Mouse (Mus musculus) thymus, postnatal 10 days (tissue): ENCODE data around the gene Actl6b.
A peak's percentile ranks its signal among the peaks of the same experiment; 100 is the strongest.

ENCODE experiments used
- DNase-seq, 2 experiments: peaks; one replicate each; pipeline ENCODE4 v3.0.0; 2021; ENCODE audit warnings: low spot score in 2 of 2

The Actl6b gene

DNA sequence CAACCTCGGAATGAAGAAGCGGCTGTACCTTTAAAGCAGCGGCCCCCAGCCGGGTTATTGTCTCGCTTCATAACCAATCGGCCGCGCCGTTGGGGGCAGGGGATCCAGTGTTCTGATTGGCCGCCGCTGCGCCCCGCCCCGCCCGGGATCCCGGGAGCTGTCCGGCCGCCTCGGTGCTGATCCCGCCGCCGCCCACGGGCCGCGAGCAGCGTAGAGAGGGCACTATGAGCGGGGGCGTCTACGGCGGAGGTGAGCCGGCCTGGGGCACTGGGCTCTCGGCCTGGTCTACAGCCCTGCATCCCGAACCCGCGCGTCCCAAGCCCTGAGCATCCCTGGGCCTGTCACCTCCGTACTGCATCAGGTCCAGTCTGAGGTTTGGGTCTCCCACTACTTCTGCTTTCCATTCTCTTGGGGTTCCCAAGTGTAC lies at the start of gene Actl6b:
Gene Actl6b (plus strand): TSS at position 107 of the 427 bp plus-strand sequence.
- peak; percentile 51 to 70 for DNase-seq

- DNase-seq = no peak
Observed at GRCm38 (mm10) chr5:137504041-137504440, 49.3 kb upstream of the Actl6b start.

- peak; percentile 59 to 70 for DNase-seq
Observed at GRCm38 (mm10) chr5:137510014-137510501, 43.3 kb upstream of the Actl6b start.

GRCm38 (mm10) chr5:137510573-137511390 lies 42.5 kb upstream of the Actl6b start:
- DNase-seq = peak in 1 of 2 experiments; percentile 53

DNA sequence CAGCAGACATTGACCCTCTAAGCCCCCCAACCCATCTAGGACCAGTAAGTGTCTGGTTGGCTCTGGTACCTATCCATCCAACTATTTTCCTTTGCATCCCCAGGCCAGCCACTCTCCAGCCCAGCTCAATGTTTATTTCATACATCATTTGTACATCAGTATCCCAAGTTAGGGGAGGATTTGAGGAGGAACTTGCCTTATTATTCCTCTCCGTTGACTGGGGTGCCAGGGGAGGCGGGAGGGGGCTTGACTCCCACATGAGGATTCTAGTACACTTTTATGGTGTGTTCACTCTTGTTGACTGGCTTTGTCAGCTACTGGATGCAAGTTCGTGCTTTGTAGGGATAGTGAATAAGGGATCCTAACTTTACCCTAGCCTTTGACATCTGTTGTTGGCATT lies 41.6 kb upstream of the Actl6b start:
- DNase-seq = no peak

DNA sequence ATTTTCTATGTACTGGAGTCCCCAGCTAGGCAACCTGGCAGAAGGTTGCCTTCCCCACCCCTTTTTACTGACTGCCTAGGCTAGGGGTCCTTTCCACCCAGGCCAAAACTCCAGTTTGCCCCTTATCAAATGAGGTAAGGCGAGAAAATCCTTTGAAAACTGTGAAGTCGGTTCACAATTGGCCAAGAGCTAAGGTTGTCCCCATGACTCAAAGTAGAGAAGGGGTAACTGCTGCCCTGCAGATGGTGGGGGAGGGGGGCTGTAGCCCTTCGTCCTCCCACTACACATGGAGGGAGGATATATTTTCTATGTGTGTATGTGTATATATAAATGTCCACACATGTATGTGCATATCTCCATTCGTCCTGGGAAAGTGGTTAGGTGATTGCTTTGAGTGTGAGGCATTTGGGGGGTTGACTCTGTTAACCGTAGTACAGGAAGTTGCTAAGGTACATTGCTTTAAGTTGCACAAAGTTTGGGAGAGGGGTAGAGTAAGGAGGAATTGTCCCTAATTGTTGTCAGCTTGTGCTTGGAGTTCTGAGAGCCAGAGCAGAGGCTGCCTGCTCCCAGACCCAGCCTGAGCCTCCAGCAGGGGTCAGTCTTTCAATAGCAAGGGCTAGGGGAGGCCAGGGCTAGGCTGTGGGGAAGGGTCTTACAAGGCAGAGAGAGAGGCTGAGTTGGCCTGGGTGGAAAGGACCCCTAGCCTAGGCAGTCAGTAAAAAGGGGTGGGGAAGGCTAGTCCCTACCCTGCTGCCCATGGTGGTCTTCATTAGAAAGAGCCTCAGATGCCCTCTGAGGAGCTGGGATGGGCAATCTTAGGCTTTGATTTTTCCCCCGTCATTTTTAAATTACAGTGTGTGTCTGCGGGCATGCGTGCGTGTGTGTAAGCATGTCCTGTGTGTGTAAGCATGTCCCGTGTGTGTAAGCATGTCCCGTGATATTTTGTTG lies 40.2 kb upstream of the Actl6b start:
- DNase-seq = peak in 1 of 2 experiments; percentile 42

DNA sequence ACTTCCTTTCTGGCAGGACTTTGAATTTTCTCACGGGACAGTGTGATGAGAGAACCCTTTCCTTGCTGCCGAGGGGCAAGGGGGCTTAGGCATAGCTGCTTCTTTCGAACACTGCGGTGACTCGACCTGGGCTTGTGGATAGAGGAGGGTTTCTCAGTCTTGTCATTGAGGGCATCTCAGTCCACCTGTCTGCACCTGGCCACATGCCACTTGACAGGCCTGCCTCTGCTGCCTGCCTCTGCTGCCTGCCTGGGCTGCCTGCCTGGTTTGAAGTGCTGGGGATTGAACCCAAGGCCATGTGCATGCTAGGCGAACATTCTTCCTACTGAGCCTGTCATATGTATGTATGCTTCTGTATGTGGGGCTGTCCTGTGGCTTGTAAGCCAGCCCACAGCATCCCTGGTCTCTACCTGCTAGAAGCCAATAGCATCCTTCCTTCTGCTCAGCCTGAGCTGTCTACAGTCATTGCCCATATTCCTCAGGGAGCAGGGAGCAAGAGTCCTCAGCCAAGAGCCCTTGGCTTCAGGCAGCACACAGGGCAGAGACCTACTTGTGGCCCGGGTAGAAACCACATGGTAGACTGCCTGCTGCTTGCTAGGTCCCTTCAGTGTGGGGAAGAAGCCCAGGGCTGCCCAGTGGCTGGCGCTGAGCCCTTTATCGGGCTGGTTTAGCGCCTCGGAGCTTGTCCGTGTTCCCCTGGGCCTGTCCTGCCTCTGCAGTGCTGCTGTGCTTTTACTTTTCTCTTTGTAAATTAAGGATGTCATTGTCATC lies 39.2 kb upstream of the Actl6b start:
- DNase-seq = no peak

- DNase-seq = no peak
Observed at GRCm38 (mm10) chr5:137514811-137515210, 38.5 kb upstream of the Actl6b start.

DNA sequence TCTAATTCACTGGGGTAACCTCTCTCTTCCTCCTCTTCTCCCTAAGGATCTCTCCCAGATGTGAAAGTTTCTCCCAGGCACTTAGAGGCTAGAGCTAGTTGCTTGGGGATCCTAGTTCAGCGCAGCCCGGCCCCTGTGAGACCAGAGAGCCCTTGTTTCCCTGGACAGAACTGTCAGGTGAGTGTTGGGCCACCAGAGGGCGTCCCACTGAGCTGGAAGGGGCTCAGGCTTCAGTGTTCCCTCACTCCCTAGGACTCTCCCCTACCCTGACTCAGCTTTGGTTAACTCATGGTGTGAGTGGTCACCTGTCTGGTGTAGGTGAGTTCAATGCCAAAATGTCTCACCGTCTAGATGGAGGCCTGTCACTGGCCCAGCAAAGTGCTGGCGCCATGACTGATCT lies 34.9 kb upstream of the Actl6b start, which contains the start of gene Gigyf1:
Gene Gigyf1 (plus strand): TSS at position 113 of the 400 bp plus-strand sequence.
- no peak for DNase-seq

DNA sequence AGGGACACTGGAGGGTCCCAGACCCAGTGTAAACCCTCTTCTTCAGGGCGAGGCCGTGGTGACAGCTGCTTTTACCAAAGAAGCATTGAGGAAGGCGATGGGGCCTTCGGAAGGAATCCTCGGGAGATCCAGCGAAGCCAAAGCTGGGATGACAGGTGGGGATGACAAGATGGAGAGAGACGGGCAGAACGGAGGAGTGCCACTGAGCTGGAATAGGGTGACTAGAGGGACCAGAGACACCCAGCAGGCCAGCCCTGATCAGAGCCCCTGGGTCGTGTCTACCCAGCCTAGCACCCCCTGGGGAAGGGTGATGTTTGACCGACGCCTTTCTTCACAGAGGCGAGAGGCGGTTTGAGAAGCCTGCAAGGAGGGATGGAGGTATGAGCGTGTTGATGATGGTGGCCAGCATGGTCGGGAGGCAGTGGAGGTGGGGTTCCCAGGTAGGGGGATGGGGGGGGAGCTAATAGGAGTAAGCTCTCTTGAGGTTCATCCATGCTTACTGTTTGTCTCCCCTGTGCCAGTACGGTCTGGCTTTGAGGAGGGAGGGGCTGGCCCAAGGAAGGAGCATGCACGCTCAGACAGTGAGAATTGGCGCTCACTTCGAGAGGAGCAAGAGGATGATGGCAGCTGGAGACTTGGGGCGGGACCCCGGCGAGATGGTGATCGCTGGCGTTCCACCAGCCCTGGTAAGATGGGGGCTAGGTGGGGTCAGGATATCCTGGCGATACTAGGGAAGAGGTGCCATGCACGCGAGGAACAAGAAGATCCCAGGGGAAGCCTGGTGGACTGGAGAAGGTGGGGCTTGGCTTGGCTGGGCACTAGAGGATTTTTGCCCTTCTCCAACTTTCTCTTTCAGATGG lies 33.4 kb upstream of the Actl6b start:
- no peak for DNase-seq

DNA sequence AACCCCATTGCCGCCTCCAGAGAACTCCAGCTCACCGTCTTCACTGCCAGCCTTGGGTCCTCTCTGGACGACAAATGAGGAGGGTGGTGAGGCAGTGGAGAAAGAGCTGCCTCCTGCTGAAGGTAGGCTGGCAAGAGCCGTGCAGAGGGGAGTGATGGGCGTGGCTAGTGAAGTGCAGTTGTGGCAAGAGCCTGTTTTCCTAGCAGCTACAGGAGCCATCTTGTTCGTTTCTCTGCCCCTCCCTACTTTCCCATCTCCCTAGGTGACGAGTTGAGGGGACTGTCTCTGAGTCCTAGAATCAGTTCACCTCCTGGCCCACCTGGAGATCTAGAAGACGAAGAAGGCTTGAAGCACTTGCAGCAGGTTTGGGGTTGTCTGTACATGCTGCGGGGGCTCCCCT lies 31.5 kb upstream of the Actl6b start:
- DNase-seq = no peak

DNA sequence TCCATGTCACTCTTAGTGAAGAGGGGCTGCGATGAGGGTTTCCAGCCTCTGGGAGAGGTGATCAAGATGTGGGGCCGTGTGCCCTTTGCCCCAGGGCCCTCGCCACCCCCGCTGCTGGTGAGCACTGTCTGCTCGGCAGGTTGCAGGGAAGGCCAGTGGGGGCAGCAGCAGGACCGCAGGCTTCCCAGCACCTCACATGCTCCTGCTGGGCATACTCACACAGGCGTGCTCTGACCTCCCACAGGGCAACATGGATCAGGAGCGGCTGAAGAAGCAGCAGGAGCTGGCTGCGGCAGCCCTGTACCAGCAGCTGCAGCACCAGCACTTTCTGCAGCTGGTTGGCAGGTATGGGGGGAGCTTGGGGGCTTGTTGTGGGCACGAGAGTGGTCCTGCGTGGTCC lies 30.6 kb upstream of the Actl6b start:
- DNase-seq = no peak

DNA sequence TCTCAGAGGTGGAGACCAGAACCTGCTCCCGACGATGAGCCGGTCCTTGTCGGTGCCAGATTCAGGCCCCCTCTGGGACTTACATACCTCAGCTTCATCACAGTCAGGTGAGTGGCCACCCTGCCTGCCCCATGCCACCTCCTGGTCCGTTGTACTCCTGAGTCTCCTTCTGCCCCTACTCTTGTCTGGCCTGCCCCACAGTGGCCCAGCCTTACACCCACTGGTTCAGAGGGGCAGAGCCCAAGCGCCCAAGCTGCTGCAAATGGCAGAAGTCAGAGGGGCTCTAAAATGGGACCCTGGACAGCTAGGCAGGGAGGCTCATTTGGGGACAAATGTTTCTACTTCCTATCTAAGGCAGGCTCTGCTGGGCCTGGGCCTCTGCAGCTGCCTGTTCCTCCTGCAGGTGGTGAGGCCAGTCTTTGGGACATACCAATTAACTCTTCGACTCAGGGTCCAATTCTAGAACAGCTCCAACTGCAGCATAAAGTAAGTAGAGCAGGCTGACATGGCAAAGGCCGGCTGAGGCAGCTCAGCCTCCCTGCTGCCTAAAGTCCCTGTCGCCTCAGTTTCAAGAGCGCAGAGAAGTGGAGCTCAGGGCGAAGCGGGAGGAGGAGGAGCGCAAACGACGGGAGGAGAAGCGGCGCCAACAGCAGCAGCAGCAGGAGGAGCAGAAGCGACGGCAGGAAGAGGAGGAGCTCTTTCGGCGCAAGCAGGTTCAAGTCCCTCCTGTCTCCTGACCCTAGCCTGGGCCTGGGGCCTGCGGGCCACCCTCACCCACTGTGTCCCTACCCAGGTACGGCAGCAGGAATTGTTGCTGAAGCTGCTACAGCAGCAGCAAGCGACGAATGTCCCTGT lies 29.7 kb upstream of the Actl6b start:
- DNase-seq = no peak

DNA sequence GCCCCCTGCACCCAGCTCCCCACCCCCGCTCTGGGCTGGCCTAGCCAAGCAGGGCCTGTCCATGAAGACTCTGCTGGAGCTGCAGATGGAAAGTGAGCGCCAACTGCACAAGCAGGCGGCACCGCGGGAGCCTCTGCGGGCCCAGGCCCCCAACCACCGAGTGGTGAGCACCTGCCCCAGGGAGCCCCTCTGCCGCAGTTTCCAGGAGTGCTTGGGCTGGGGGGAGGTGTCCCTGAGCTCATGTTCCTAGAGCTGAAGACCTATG lies 29.1 kb upstream of the Actl6b start:
- DNase-seq = no peak

GRCm38 (mm10) chr5:137524671-137525070 lies 28.6 kb upstream of the Actl6b start:
- DNase-seq = no peak

DNA sequence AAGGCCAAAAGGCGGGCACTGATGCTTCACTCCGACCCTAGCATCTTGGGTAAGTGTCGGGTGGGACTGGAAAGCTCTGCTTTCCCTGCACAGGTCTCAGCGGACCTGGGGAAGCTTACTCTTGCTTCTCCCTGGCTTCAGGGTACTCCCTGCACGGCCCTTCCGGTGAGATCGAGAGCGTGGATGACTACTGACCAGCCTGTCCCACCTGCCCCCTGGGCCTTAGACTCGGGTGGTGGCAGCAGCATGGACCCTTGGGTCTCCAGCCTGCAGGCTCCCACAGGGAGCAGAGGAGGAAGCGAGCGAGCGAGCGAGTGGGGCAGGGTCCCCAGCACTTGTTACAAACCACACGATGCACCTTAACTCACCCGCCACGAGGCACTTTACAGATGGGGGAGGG lies 27.8 kb upstream of the Actl6b start:
- no peak for DNase-seq

DNA sequence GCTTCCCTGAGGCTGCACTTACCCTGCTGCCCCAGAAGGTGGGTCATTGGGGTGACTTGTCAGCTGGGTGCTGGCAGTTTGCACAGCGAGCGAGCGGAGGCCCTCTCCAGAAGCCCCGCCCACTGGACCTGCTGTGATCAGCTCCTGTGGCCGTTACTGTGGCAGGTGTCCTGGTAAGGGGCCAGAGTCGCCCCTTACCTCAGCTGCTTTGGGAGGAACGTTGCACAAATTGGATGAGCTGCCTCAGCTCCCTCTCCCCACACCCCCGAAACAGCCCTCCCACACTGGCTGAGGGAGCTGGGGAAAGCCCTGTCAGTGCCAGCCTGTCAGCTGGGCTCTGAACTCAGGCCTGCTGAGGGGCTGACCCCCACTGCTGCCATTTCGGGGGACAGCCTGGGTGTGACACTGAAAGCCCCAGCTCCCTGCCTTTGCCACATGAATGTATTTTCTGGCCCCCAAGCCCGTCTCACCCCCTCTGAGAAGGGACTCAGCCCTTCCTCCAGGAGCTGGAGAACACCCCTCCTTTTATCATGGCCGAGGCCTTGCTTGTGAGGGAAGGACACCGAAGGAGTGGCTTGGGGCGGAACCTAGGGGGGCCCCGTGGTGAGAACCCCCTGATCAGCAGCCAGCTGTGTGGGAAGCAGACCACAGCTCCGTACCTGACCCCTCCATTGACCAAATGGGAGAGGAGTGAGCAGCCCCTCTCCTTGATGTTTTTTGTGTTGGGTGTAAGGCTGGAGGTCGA lies 27.0 kb upstream of the Actl6b start:
- no peak for DNase-seq

DNA sequence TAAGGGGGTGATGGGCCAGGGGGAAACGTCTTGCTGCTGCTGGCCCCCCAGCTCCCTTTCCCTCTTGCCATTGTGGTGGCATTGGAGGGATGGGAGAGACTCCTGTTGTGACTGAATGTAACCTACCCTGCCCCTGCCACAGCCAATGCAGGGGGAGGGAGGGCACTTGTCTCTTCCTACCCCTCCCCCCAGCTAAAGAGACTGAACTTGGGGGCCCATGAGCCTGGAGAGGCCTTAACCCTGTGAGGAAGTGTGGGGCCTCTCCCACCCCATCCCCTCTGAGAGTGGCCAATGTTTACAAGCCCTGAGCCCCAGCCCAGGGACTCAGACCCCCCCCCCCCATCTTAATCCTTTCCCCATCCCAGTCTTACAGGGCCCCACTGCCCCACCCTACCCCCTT lies 25.9 kb upstream of the Actl6b start:
- no peak for DNase-seq

GRCm38 (mm10) chr5:137528247-137528968 lies 24.9 kb upstream of the Actl6b start:
- DNase-seq = no peak
